Comparison of ENCODE assay signal across 21 mouse cellular contexts in genomic region chr14:16172261-16172660, GRCm38 (mm10).
DNase-seq lines count a peak whose midpoint lies in the region; ATAC-seq lines count a peak whose summit lies in the region.
"Had no signal": no experiment of that assay in that cellular context is flagged by ENCODE, and none has a peak within 500 bp of the region (broad histone marks: within the 10 kb centered on the region; RNA-seq: fewer than 3 reads in every experiment).

No protein-coding gene starts in this region.

- H3K4me2 ChIP-seq in kidney, embryonic 16.5 days (replicated peaks; ENCODE audit: low read depth, low read length): no peak overlapping the region
- H3K4me2 ChIP-seq: embryonic facial prominence, embryonic 13.5 days; forebrain, embryonic 12.5 days; heart, embryonic 12.5 days; hindbrain, embryonic 15.5 days had no signal

- no peaks in the 10 kb centered on the region for H3K27me3 ChIP-seq in kidney, embryonic 16.5 days (ENCODE audit: insufficient read depth, low read length)
- H3K27me3 ChIP-seq: embryonic facial prominence, embryonic 13.5 days; forebrain, embryonic 12.5 days; heart, embryonic 12.5 days; hindbrain, embryonic 15.5 days had no signal

- no peak overlapping the region for H3K27ac ChIP-seq in kidney, embryonic 16.5 days (ENCODE audit: low read length)
- H3K27ac ChIP-seq: embryonic facial prominence, embryonic 13.5 days; forebrain, embryonic 12.5 days; heart, adult 2 months; hindbrain, embryonic 15.5 days had no signal

- ATAC-seq in CD4-positive, CD25-positive, alpha-beta regulatory T cell, adult 4 months: no peak
- ATAC-seq in kidney, embryonic 16.5 days (ENCODE audit: low FRiP score, low TSS enrichment): no peak
- ATAC-seq: activated CD4-positive, CD25-positive, alpha-beta regulatory T cell, adult 4 months; forebrain, embryonic 16.5 days had no signal

- H3K9me3 ChIP-seq in kidney, embryonic 16.5 days (ENCODE audit: low read length): 0 out of 2 replicates have a peak, but pooled peaks cover 2% of the 10 kb centered on the region
- H3K9me3 ChIP-seq: embryonic facial prominence, embryonic 13.5 days; forebrain, embryonic 12.5 days; G1E; heart, embryonic 12.5 days; hindbrain, embryonic 15.5 days had no signal

- peak; percentile 36 for DNase-seq in CD4-positive, CD25-positive, alpha-beta regulatory T cell, adult 2 months (ENCODE audit: low read depth, low spot score)
- DNase-seq in T-cell, adult 2 months (ENCODE audit: low spot score): peak; percentile 24
- DNase-seq in naive thymus-derived CD4-positive, alpha-beta T cell, adult 2 months (ENCODE audit: low read depth): peak; percentile 60
- peak; percentile 58 for DNase-seq in thymus, postnatal 14 days
- DNase-seq in lung, postnatal 4 days: no peak
- no peak for DNase-seq in MN1 (ENCODE audit: low spot score)
- DNase-seq: adrenal gland, postnatal 14 days; cerebellum, adult 18-20 months; cerebellum, adult 9-11 months; gastrocnemius, postnatal 10 days; heart, adult 2 months; heart, postnatal 36 days had no signal

- WGBS in kidney, embryonic 16.5 days: 85% methylated on average over 3 of the region's 3 CpGs

- H3K9ac ChIP-seq in kidney, embryonic 16.5 days (replicated peaks; ENCODE audit: low read length): no peak overlapping the region
- H3K9ac ChIP-seq: embryonic facial prominence, embryonic 13.5 days; forebrain, embryonic 12.5 days; heart, embryonic 12.5 days; hindbrain, embryonic 15.5 days had no signal

- no peaks in the 10 kb centered on the region for H3K36me3 ChIP-seq in kidney, embryonic 16.5 days (ENCODE audit: insufficient read depth, low read length)
- H3K36me3 ChIP-seq: embryonic facial prominence, embryonic 13.5 days; forebrain, embryonic 12.5 days; G1E; heart, embryonic 12.5 days; hindbrain, embryonic 15.5 days had no signal

- no peak overlapping the region for H3K4me3 ChIP-seq in kidney, embryonic 16.5 days (ENCODE audit: low read length)
- H3K4me3 ChIP-seq: embryonic facial prominence, embryonic 13.5 days; forebrain, embryonic 12.5 days; heart, adult 2 months; heart, embryonic 12.5 days; hindbrain, embryonic 15.5 days had no signal

- no peaks in the 10 kb centered on the region for H3K4me1 ChIP-seq in kidney, embryonic 16.5 days (ENCODE audit: insufficient read depth, low read length)
- H3K4me1 ChIP-seq: embryonic facial prominence, embryonic 13.5 days; forebrain, embryonic 12.5 days; heart, embryonic 12.5 days; hindbrain, embryonic 15.5 days had no signal

Comparison
In these comparisons a context has a peak if more than half of its experiments do, and no peak if none do; other contexts are left out.
1. DNase-seq: peak in CD4-positive, CD25-positive, alpha-beta regulatory T cell, adult 2 months (single experiment), T-cell, adult 2 months (single experiment), naive thymus-derived CD4-positive, alpha-beta T cell, adult 2 months (single experiment) and thymus, postnatal 14 days (single experiment); none in lung, postnatal 4 days (0 of 2) and MN1 (single experiment).